ENCODE assay signal across 14 mouse cellular contexts in the genomic region with DNA sequence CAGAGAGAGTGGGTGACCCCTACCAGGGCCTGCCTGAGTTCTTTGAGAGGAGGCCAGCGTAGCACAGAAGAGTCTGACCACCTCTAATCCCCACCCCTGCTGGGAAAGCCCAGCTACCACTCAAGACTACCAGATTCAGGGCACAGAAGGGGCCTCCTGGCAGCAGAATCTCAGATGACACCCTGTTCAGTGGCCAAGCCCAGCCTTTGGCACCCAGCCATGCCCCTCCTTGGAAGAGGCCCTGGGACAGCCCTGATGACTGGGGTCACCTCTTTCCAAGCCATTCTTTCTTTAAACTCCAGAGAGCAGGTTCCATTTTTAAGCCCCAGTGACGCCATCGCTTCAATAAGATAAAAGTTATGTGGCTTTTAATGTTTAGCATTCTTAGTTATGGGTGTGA.
DNase-seq lines count a peak whose midpoint lies in the region; ATAC-seq lines count a peak whose summit lies in the region.
"Had no signal": no experiment of that assay in that cellular context is flagged by ENCODE, and none has a peak within 500 bp of the region (broad histone marks: within the 10 kb centered on the region; RNA-seq: fewer than 3 reads in every experiment).

No protein-coding gene starts in this region.

- no peak overlapping the region for H3K4me2 ChIP-seq in heart, embryonic 13.5 days
- H3K4me2 ChIP-seq in heart, embryonic 11.5 days = no peak overlapping the region
- no peak overlapping the region for H3K4me2 ChIP-seq in kidney, embryonic 15.5 days
- H3K4me2 ChIP-seq: embryonic facial prominence, embryonic 13.5 days; forebrain, embryonic 12.5 days; liver, embryonic 11.5 days had no signal

- no peak overlapping the region; the same call in 1 of the 2 replicates for H3K27ac ChIP-seq in heart, embryonic 13.5 days (replicated peaks)
- no peak overlapping the region for H3K27ac ChIP-seq in heart, embryonic 11.5 days (ENCODE audit: low read depth, low read length)
- H3K27ac ChIP-seq in kidney, embryonic 15.5 days = no peak overlapping the region
- H3K27ac ChIP-seq: embryonic facial prominence, embryonic 13.5 days; forebrain, embryonic 12.5 days; gastrocnemius, adult 2 months had no signal

- peak; percentile 42 for DNase-seq in adrenal gland, postnatal 14 days
- no peak for DNase-seq in adrenal gland, postnatal 4 days (ENCODE audit: low spot score in 2 of 2)
- DNase-seq in kidney, postnatal 10 days = peak; percentile 40
- DNase-seq in right cerebral cortex, postnatal 10 days (ENCODE audit: low spot score in 2 of 2) = peak; percentile 57 to 60
- no peak for DNase-seq in right cerebral cortex, adult 18-20 months
- DNase-seq: cerebellum, adult 2 months; gastrocnemius, adult 2 months; lung, postnatal 14 days had no signal

- peaks cover 13% of the 10 kb centered on the region for H3K4me1 ChIP-seq in heart, embryonic 13.5 days
- peaks cover 4% of the 10 kb centered on the region for H3K4me1 ChIP-seq in heart, embryonic 11.5 days (ENCODE audit: control insufficient read depth, insufficient read depth, low read length)
- H3K4me1 ChIP-seq in kidney, embryonic 15.5 days = 0 out of 2 replicates have a peak, but pooled peaks cover 7% of the 10 kb centered on the region

- no peaks in the 10 kb centered on the region for H3K36me3 ChIP-seq in heart, embryonic 13.5 days
- no peaks in the 10 kb centered on the region for H3K36me3 ChIP-seq in heart, embryonic 11.5 days (ENCODE audit: control insufficient read depth, insufficient read depth, low read length)
- H3K36me3 ChIP-seq in kidney, embryonic 15.5 days = no peaks in the 10 kb centered on the region
- H3K36me3 ChIP-seq: embryonic facial prominence, embryonic 13.5 days; forebrain, embryonic 12.5 days had no signal

- no peaks in the 10 kb centered on the region for H3K9me3 ChIP-seq in heart, embryonic 13.5 days
- H3K9me3 ChIP-seq in heart, embryonic 11.5 days (replicated peaks; ENCODE audit: control insufficient read depth, low read length) = no peaks in the 10 kb centered on the region
- no peaks in the 10 kb centered on the region for H3K9me3 ChIP-seq in kidney, embryonic 15.5 days (replicated peaks)
- H3K9me3 ChIP-seq: embryonic facial prominence, embryonic 13.5 days; forebrain, embryonic 12.5 days had no signal

- no peak overlapping the region for H3K9ac ChIP-seq in heart, embryonic 13.5 days
- H3K9ac ChIP-seq in heart, embryonic 11.5 days (ENCODE audit: low read depth, low read length) = no peak overlapping the region
- H3K9ac ChIP-seq in kidney, embryonic 15.5 days = no peak overlapping the region
- H3K9ac ChIP-seq: embryonic facial prominence, embryonic 13.5 days; forebrain, embryonic 12.5 days had no signal

- no peaks in the 10 kb centered on the region for H3K27me3 ChIP-seq in heart, embryonic 13.5 days (replicated peaks)
- H3K27me3 ChIP-seq in heart, embryonic 11.5 days (ENCODE audit: control insufficient read depth, insufficient read depth, low read length) = no peaks in the 10 kb centered on the region
- no peaks in the 10 kb centered on the region for H3K27me3 ChIP-seq in kidney, embryonic 15.5 days
- H3K27me3 ChIP-seq: embryonic facial prominence, embryonic 13.5 days; forebrain, embryonic 12.5 days had no signal

- H3K4me3 ChIP-seq in heart, embryonic 13.5 days = no peak overlapping the region
- H3K4me3 ChIP-seq in heart, embryonic 11.5 days (ENCODE audit: low read depth, low read length) = no peak overlapping the region
- H3K4me3 ChIP-seq in kidney, embryonic 15.5 days (replicated peaks) = no peak overlapping the region
- H3K4me3 ChIP-seq: embryonic facial prominence, embryonic 13.5 days; forebrain, embryonic 12.5 days; gastrocnemius, adult 2 months had no signal

- WGBS in heart, embryonic 13.5 days = 60% methylated on average over 3 of the region's 3 CpGs
- 81% methylated on average over 3 of the region's 3 CpGs for WGBS in heart, embryonic 11.5 days (ENCODE audit: insufficient replicate concordance)
- 84% methylated on average over 3 of the region's 3 CpGs for WGBS in kidney, embryonic 15.5 days

- ATAC-seq in heart, embryonic 13.5 days (ENCODE audit: extremely low read depth, insufficient number of reproducible peaks, low FRiP score, low TSS enrichment) = 0 out of 2 replicates have a peak, but pooled peaks have one; percentile 8
- ATAC-seq in heart, embryonic 11.5 days (replicated peaks; ENCODE audit: insufficient number of reproducible peaks, low FRiP score, low TSS enrichment) = no peak
- ATAC-seq in kidney, embryonic 15.5 days (replicated peaks; ENCODE audit: low FRiP score) = no peak

Comparison
In these comparisons a context has a peak if more than half of its experiments do, and no peak if none do; other contexts are left out.
1. DNase-seq: peak in adrenal gland, postnatal 14 days (single experiment), kidney, postnatal 10 days (single experiment) and right cerebral cortex, postnatal 10 days (2 of 2); none in adrenal gland, postnatal 4 days (0 of 2) and right cerebral cortex, adult 18-20 months (single experiment).